Mouse (Mus musculus): ENCODE results near the gene Dnajc4.

The Dnajc4 gene

GRCm38 (mm10) chr19:6950613-6951153 lies 41.7 kb downstream of the Dnajc4 start:
- intact Hi-C loops (cut with DNase I), result no loop called here

GRCm38 (mm10) chr19:6949951-6950350 lies 42.4 kb downstream of the Dnajc4 start:
- intact Hi-C loops (cut with DNase I), result no loop called here

- intact Hi-C loops (cut with DNase I), result no loop called here
Measured at GRCm38 (mm10) chr19:6949532-6949931, 42.8 kb downstream of the Dnajc4 start.

- intact Hi-C loops (cut with DNase I), result no loop called here
Measured at GRCm38 (mm10) chr19:6948186-6948585, 44.2 kb downstream of the Dnajc4 start.

- intact Hi-C loops (cut with DNase I), result no loop called here
Measured at GRCm38 (mm10) chr19:6947742-6948141, 44.6 kb downstream of the Dnajc4 start.

- intact Hi-C loops (cut with DNase I), result loop anchor here (5.0 kb wide), 1 partner anchor 34 kb away; the partner anchor contains the start of gene Plcb3
Measured at GRCm38 (mm10) chr19:6943709-6944108, 48.7 kb downstream of the Dnajc4 start.

- intact Hi-C loops (cut with DNase I), result loop anchor here (5.0 kb wide), 1 partner anchor 35 kb away; the partner anchor contains the start of gene Plcb3
Measured at GRCm38 (mm10) chr19:6942764-6943163, 49.6 kb downstream of the Dnajc4 start.

GRCm38 (mm10) chr19:6942249-6942691 lies 50.1 kb downstream of the Dnajc4 start, which contains the start of gene Gpr137:
Gene Gpr137 (minus strand): TSS chr19:6942480.
- intact Hi-C loops (cut with DNase I), result loop anchor here (5.0 kb wide), 1 partner anchor 35 kb away; the partner anchor contains the start of gene Plcb3

GRCm38 (mm10) chr19:6941372-6942248 lies 50.8 kb downstream of the Dnajc4 start, which contains the start of gene Bad:
Gene Bad (plus strand): TSS chr19:6941861.
- intact Hi-C loops (cut with DNase I), result loop anchor here (5.0 kb wide), 1 partner anchor 36 kb away; the partner anchor contains the start of gene Plcb3

GRCm38 (mm10) chr19:6940396-6941351 lies 51.7 kb downstream of the Dnajc4 start:
- intact Hi-C loops (cut with DNase I), result loop anchor here (5.0 kb wide), 1 partner anchor 37 kb away; the partner anchor contains the start of gene Plcb3

GRCm38 (mm10) chr19:6939106-6940002 lies 53.0 kb downstream of the Dnajc4 start:
- intact Hi-C loops (cut with DNase I), result loop anchor here (5.0 kb wide), 1 partner anchor 38 kb away; the partner anchor contains the start of gene Plcb3

Data from adrenal gland (tissue).